Mouse (Mus musculus): ENCODE measurements around the gene Bri3bp.

The Bri3bp gene

GRCm38 (mm10) chr5:125452573-125452972, 11.2 kb downstream of the Bri3bp start:
- no peak for DNase-seq (ENCODE audit: low read depth, low spot score)

- DNase-seq (ENCODE audit: low read depth, low spot score), result no peak
These were observed 14.7 kb downstream of the Bri3bp start for GRCm38 (mm10) chr5:125456100-125456499.

- DNase-seq (ENCODE audit: low read depth, low spot score), result no peak
These were observed 16.2 kb downstream of the Bri3bp start for GRCm38 (mm10) chr5:125457538-125457937.

GRCm38 (mm10) chr5:125460574-125460973, 19.2 kb downstream of the Bri3bp start:
- no peak for DNase-seq (ENCODE audit: low read depth, low spot score)

GRCm38 (mm10) chr5:125461868-125462445, 20.6 kb downstream of the Bri3bp start:
- DNase-seq (ENCODE audit: low read depth, low spot score), result no peak

GRCm38 (mm10) chr5:125465192-125465591, 23.8 kb downstream of the Bri3bp start:
- DNase-seq (ENCODE audit: low read depth, low spot score), result no peak

GRCm38 (mm10) chr5:125465701-125466106, 24.3 kb downstream of the Bri3bp start:
- DNase-seq (ENCODE audit: low read depth, low spot score), result peak; percentile 98

GRCm38 (mm10) chr5:125466483-125466882, 25.1 kb downstream of the Bri3bp start:
- no peak for DNase-seq (ENCODE audit: low read depth, low spot score)

- no peak for DNase-seq (ENCODE audit: low read depth, low spot score)
These were observed 25.9 kb downstream of the Bri3bp start for GRCm38 (mm10) chr5:125467261-125467660.

- DNase-seq (ENCODE audit: low read depth, low spot score), result no peak
These were observed 29.3 kb downstream of the Bri3bp start for GRCm38 (mm10) chr5:125470713-125471112.

GRCm38 (mm10) chr5:125472796-125473475, 31.6 kb downstream of the Bri3bp start:
- no peak for DNase-seq (ENCODE audit: low read depth, low spot score)

- no peak for DNase-seq (ENCODE audit: low read depth, low spot score)
These were observed 33.7 kb downstream of the Bri3bp start for GRCm38 (mm10) chr5:125475030-125475429.

- DNase-seq (ENCODE audit: low read depth, low spot score), result peak; percentile 96
These were observed 34.4 kb downstream of the Bri3bp start, which contains the start of gene Aacs for GRCm38 (mm10) chr5:125475601-125476285. Aacs (plus strand) TSS chr5:125475814.

GRCm38 (mm10) chr5:125476286-125476625, 34.9 kb downstream of the Bri3bp start:
- no peak for DNase-seq (ENCODE audit: low read depth, low spot score)

GRCm38 (mm10) chr5:125476799-125477198, 35.4 kb downstream of the Bri3bp start:
- DNase-seq (ENCODE audit: low read depth, low spot score), result no peak

- peak; percentile 51 for DNase-seq (ENCODE audit: low read depth, low spot score)
These were observed 36.2 kb downstream of the Bri3bp start for GRCm38 (mm10) chr5:125477533-125477932.

- DNase-seq (ENCODE audit: low read depth, low spot score), result no peak
These were observed 36.7 kb downstream of the Bri3bp start for GRCm38 (mm10) chr5:125478037-125478436.

- DNase-seq (ENCODE audit: low read depth, low spot score), result no peak
These were observed 38.0 kb downstream of the Bri3bp start for GRCm38 (mm10) chr5:125479376-125479775.

- no peak for DNase-seq (ENCODE audit: low read depth, low spot score)
These were observed 39.3 kb downstream of the Bri3bp start for GRCm38 (mm10) chr5:125480434-125481231.

- DNase-seq (ENCODE audit: low read depth, low spot score), result no peak
These were observed 41.1 kb downstream of the Bri3bp start for GRCm38 (mm10) chr5:125482474-125482873.

GRCm38 (mm10) chr5:125483712-125484611, 42.6 kb downstream of the Bri3bp start:
- DNase-seq (ENCODE audit: low read depth, low spot score), result no peak

Data from forelimb bud, embryonic 11.5 days (tissue).